Mouse (Mus musculus) forebrain, embryonic 14.5 days (tissue): ENCODE data around the gene Tmem184b. TPM values are rescaled to one million over a fixed set of nuclear protein-coding genes. Genes with fewer than 3 reads are reported as not detected.

ENCODE experiments used
- ATAC-seq: fragments of 200-750 bp; cut with Nextera tagmentation; 2 replicates; pipeline ENCODE4 v1.8.0; 2017; ENCODE audit warnings: mild to moderate bottlenecking, moderate library complexity
- DNase-seq: peaks from one replicate; pipeline ENCODE4 v3.0.0-alpha.2; 2015; ENCODE audit warnings: low spot score
- H3K27ac ChIP-seq: fragments of 300-500 bp; sonication (generic); 2 replicates; pipeline ENCODE4 v1.5.1; 2014; ENCODE audit warnings: low read depth, mild to moderate bottlenecking, control low read depth, low read length, moderate library complexity
- H3K27me3 ChIP-seq: fragments of 300-500 bp; sonication (generic); replicated peaks from 2 replicates; pipeline ENCODE4 v1.6.1; 2014; ENCODE audit warnings: low read length, control low read depth, mixed read lengths; ENCODE audit not compliant: control insufficient read depth, insufficient read depth
- H3K36me3 ChIP-seq: fragments of 300-500 bp; sonication (generic); 2 replicates; pipeline ENCODE4 v1.6.1; 2014; ENCODE audit warnings: low read length, control low read depth; ENCODE audit not compliant: control insufficient read depth, insufficient read depth
- H3K4me1 ChIP-seq: fragments of 300-500 bp; sonication (generic); 2 replicates; pipeline ENCODE4 v1.6.1; 2014; ENCODE audit warnings: antibody characterized with exemption, low read length, control low read depth; ENCODE audit not compliant: control insufficient read depth, insufficient read depth
- H3K4me2 ChIP-seq: fragments of 300-500 bp; sonication (generic); 2 replicates; pipeline ENCODE4 v1.6.1; 2014; ENCODE audit warnings: mild to moderate bottlenecking, control low read depth, low read length
- H3K4me3 ChIP-seq: fragments of 300-500 bp; sonication (generic); 2 replicates; pipeline ENCODE4 v1.5.1; 2014; ENCODE audit warnings: low read depth, low read length, control low read depth
- H3K9ac ChIP-seq: fragments of 300-500 bp; sonication (generic); 2 replicates; pipeline ENCODE4 v1.6.1; 2014; ENCODE audit warnings: mild to moderate bottlenecking, low read length, control low read depth, moderate library complexity
- H3K9me3 ChIP-seq: fragments of 300-500 bp; sonication (generic); replicated peaks from 2 replicates; pipeline ENCODE4 v1.6.1; 2016; ENCODE audit warnings: low read length, control low read depth, mixed read lengths; ENCODE audit not compliant: control insufficient read depth
- WGBS: fragments of 180-500 bp; shearing (Covaris S2); extraction: QIAGEN DNeasy Blood & Tissue Kit; methylation state at CpG from one replicate; pipeline ENCODE4 v1.1.7; 2014; 5-methylcytosine and 5-hydroxymethylcytosine counted together
- polyA plus RNA-seq: library from polyadenylated mRNA; unstranded; fragments of >200 nt; fragmentation: Nextera tagmentation; extraction: Ambion mirVana; gene quantifications from 2 replicates; pipeline ENCODE4 v1.2.1, GENCODE M21; 2014

Tmem184b gene
- polyA plus RNA-seq, 1 experiment from 2014 or later, result 20.3 TPM

- Histone ChIP-seq H3K4me1 (no peaks in the 10 kb centered on the region), H3K27ac (no peak overlapping the region), H3K27me3 (no peaks in the 10 kb centered on the region), H3K9me3 (no peaks in the 10 kb centered on the region), H3K4me2 (no peak overlapping the region), H3K4me3 (no peak overlapping the region), H3K36me3 (peaks cover 63% of the 10 kb centered on the region), H3K9ac (no peak overlapping the region)
- DNase-seq, result no peak
- ATAC-seq, result no peak
- WGBS, result 88% methylated on average over 7 of the region's 7 CpGs
Measured at GRCm38 (mm10) chr15:79370281-79370843, 33.0 kb downstream of the Tmem184b start.

DNA sequence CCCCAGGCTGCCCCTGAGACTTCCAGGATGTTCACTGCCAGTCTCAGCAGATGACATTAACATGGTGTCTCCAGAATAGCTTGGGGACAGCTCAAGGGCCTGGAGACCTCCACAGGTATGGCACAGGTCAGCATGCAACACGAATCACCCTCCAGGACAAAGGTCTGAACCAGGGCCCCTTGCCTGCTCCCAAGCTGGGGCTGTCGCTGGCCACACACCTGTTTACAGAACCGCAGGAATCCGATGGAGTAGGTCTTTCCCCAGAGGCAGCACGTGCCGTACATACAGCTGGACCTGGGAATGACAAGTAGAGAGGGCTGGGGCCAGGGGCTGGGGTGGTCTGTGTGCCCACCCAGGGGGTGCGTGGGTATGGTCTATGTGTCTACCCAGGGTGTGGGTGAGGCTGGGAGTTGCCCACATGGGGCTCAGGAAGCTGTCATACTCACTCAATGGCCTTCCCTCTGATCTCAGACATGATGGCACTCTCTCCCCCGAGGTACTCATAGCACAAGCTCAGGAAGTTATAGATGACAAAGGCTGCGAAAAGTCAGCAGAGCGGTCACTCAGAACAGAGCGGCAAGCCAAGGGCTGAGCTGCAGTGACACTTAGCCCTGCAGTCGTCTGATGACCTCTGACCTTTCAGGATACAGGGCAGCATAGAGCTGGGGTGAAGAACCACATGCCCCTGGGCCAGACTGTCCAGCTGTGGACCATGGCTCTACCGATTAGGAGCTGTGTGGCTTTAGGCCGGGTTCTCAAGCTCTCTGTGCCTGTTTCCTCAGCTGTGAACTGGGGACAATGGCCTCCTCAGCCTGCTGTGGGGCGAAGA lies 33.7 kb downstream of the Tmem184b start:
- DNase-seq (no peak), ATAC-seq (no peak)
- Histone ChIP-seq H3K27me3 (no peaks in the 10 kb centered on the region), H3K36me3 (peaks cover 68% of the 10 kb centered on the region), H3K27ac (no peak overlapping the region), H3K9ac (no peak overlapping the region), H3K4me1 (no peaks in the 10 kb centered on the region), H3K4me2 (no peak overlapping the region), H3K4me3 (no peak overlapping the region), H3K9me3 (no peaks in the 10 kb centered on the region)
- WGBS, result 81% methylated on average over 15 of the region's 15 CpGs

DNA sequence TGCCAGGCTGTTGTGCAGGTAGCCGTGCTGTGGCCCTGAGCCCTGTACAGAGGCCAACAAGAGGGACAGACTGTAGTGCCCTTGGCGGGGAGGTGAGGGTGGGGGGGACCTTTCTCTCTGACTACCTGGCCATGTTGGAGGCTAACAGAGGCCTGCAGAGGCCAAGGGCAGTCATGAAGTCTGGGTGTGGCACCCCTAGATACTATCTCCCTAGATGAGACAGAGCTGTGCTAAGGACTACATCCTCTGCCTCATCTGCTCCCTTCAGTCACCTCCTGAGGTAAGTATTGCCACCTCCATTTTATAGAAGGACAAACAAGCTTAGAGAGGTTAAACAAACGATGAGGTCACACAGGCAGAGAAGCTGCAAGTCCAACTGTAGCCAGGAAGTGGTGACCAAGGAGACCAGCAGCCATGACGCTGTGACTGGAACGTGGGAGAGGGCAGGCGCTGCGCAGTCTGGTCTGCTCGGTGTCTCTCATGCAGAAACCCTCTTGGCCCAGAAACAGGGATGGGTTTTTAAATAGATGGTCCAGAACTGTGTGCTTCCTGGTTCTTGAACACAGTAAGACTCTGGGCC lies 34.4 kb downstream of the Tmem184b start:
- 94% methylated on average over 8 of the region's 8 CpGs for WGBS
- Histone ChIP-seq H3K36me3 (peaks cover 68% of the 10 kb centered on the region), H3K4me2 (no peak overlapping the region), H3K9me3 (no peaks in the 10 kb centered on the region), H3K4me3 (no peak overlapping the region), H3K27ac (no peak overlapping the region), H3K9ac (no peak overlapping the region), H3K27me3 (no peaks in the 10 kb centered on the region), H3K4me1 (no peaks in the 10 kb centered on the region)
- ATAC-seq, result no peak
- DNase-seq, result no peak

DNA sequence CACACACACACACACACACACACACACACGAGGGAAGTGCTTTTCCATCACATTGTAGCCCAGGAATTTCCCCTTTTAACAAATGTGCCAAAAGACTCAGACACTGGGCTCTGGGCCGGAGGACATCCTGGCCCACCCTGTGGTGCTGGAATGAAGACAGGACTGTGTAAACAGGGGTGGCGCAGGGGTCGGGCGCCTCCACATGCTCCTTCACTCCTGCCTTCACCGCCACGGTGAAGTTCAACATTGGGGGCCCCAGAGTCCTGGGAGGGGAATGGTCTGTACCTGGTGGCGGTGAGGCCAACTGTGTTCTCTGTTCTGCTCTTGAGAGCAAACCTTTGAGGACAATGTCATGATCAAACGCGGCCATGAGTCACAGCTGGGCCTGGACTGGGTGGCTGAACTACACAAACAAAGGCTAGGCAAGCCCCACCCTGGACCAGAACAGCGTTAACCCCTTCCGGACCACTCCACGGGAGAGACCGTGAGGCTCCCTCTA lies 35.0 kb downstream of the Tmem184b start:
- WGBS, result 75% methylated on average over 14 of the region's 14 CpGs
- no peaks in the 10 kb centered on the region for H3K27me3 ChIP-seq
- H3K27ac ChIP-seq, result no peak overlapping the region
- no peaks in the 10 kb centered on the region for H3K9me3 ChIP-seq
- H3K4me1 ChIP-seq, result no peaks in the 10 kb centered on the region
- no peak for DNase-seq
- no peak for ATAC-seq
- no peak overlapping the region for H3K4me2 ChIP-seq
- no peak overlapping the region for H3K4me3 ChIP-seq
- peaks cover 66% of the 10 kb centered on the region for H3K36me3 ChIP-seq
- H3K9ac ChIP-seq, result no peak overlapping the region

DNA sequence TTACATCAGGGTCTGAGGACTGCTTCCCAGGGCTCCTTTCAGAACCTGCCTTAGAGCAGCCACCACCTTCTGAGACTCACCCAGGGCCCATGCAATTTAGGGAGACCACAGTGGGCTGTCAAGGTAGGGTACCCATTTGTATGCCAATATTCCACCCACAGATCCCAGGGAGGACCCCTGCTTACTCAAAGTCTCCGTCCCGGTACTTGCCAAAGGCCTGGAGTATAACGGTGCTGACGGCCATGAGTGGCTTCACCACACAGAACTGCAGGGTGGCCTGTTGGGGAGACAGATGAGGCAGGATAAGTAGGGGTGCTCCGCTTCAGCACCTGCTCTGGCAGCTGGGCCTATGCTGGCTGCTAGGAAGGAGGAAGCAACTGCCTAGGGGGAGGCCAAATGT lies 37.0 kb downstream of the Tmem184b start:
- Histone ChIP-seq H3K9ac (no peak overlapping the region), H3K4me2 (no peak overlapping the region), H3K27me3 (no peaks in the 10 kb centered on the region), H3K9me3 (no peaks in the 10 kb centered on the region), H3K36me3 (peaks cover 70% of the 10 kb centered on the region), H3K27ac (no peak overlapping the region), H3K4me1 (no peaks in the 10 kb centered on the region), H3K4me3 (no peak overlapping the region)
- DNase-seq (no peak), ATAC-seq (no peak)
- WGBS, result 91% methylated on average over 5 of the region's 5 CpGs

GRCm38 (mm10) chr15:79365068-79365467 lies 38.3 kb downstream of the Tmem184b start:
- 97% methylated on average over 12 of the region's 12 CpGs for WGBS
- ATAC-seq (no peak), DNase-seq (no peak)
- no peaks in the 10 kb centered on the region for H3K27me3 ChIP-seq
- H3K27ac ChIP-seq, result no peak overlapping the region
- no peaks in the 10 kb centered on the region for H3K4me1 ChIP-seq
- H3K36me3 ChIP-seq, result peaks cover 75% of the 10 kb centered on the region
- H3K9me3 ChIP-seq, result no peaks in the 10 kb centered on the region
- no peak overlapping the region for H3K9ac ChIP-seq
- H3K4me2 ChIP-seq, result no peak overlapping the region
- H3K4me3 ChIP-seq, result no peak overlapping the region

- Histone ChIP-seq H3K9me3 (no peaks in the 10 kb centered on the region), H3K4me1 (no peaks in the 10 kb centered on the region), H3K4me3 (no peak overlapping the region), H3K36me3 (peaks cover 69% of the 10 kb centered on the region), H3K9ac (no peak overlapping the region), H3K27me3 (no peaks in the 10 kb centered on the region), H3K4me2 (no peak overlapping the region), H3K27ac (no peak overlapping the region)
- ATAC-seq (no peak), DNase-seq (no peak)
- WGBS, result 72% methylated on average over 6 of the region's 6 CpGs
Measured at GRCm38 (mm10) chr15:79364120-79364519, 39.2 kb downstream of the Tmem184b start.

GRCm38 (mm10) chr15:79361023-79361422 lies 42.3 kb downstream of the Tmem184b start:
- Histone ChIP-seq H3K4me3 (no peak overlapping the region), H3K4me2 (no peak overlapping the region), H3K9me3 (no peaks in the 10 kb centered on the region), H3K27ac (no peak overlapping the region), H3K27me3 (peaks cover 6% of the 10 kb centered on the region), H3K4me1 (0 out of 2 replicates have a peak, but pooled peaks cover 3% of the 10 kb centered on the region), H3K36me3 (peaks cover 47% of the 10 kb centered on the region), H3K9ac (no peak overlapping the region)
- 79% methylated on average over 4 of the region's 4 CpGs for WGBS
- ATAC-seq (no peak), DNase-seq (no peak)

GRCm38 (mm10) chr15:79360371-79360770 lies 43.0 kb downstream of the Tmem184b start:
- no peak overlapping the region for H3K4me3 ChIP-seq
- DNase-seq, result no peak
- peaks cover 7% of the 10 kb centered on the region for H3K27me3 ChIP-seq
- 71% methylated on average over 7 of the region's 7 CpGs for WGBS
- 0 out of 2 replicates have a peak, but pooled peaks cover 3% of the 10 kb centered on the region for H3K4me1 ChIP-seq
- no peak overlapping the region for H3K27ac ChIP-seq
- ATAC-seq, result no peak
- no peak overlapping the region for H3K4me2 ChIP-seq
- H3K36me3 ChIP-seq, result peaks cover 41% of the 10 kb centered on the region
- H3K9ac ChIP-seq, result no peak overlapping the region
- no peaks in the 10 kb centered on the region for H3K9me3 ChIP-seq
